Mouse (Mus musculus): ENCODE data around the gene Mfap1a.

DNA sequence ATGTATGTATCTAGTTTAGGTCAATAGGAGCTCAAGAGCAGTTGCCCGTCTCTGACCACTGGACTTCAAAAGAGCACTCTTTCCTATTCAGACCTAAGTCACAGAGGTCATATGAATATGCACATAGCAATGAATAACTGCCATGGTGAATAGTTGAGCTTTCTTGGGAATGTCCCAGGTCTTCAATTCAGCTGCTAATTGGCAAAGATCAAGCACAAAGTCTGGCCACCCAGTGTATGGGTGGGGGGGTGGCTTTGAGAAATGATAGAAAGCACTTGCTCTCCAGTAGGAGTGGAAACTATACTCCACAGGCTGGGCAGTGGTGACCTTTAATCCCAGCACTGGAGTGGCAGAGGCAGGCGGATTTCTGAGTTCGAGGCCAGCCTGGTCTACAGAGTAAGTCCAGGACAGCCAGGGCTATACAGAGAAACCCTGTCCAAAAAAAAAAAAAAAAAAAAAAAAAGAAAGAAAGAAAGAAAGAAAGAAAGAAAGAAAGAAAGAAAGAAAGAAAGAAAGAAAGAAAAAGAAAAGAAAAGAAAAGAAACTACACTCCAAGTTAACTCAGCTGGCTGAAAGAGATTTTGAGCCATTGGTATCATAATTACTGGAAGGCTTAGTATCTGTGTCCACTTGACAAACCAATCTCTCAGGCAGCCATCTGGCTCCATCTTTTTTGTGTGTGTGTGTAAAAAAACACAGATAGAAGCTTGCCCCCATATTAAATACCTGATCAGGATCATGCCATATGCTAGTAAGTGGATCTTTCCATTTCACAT lies 28.8 kb downstream of the Mfap1a start:
- TF ChIP-seq CTCF (conservative IDR thresholded peaks at IDR 0.05; ENCODE audit: low read length): no peak
- no peak; the same call in 1 of the 2 replicates for TF ChIP-seq POU5F1 (IDR thresholded peaks at IDR 0.05; ENCODE audit: borderline replicate concordance, low read length)

Measured in E14TG2a.4 (cell line).